Mouse (Mus musculus) embryo, embryonic 11.5 days (tissue): ENCODE results near the gene Pde3a.

Source experiments
- DNase-seq: peaks from one replicate; pipeline ENCODE4 v3.0.0-alpha.2; 2012; ENCODE audit warnings: low read depth, low spot score

Gene Pde3a

GRCm38 (mm10) chr6:141399411-141399810, 150.3 kb downstream of the Pde3a start:
- no peak for DNase-seq

GRCm38 (mm10) chr6:141403943-141404342, 154.9 kb downstream of the Pde3a start:
- no peak for DNase-seq

- no peak for DNase-seq
Observed at GRCm38 (mm10) chr6:141404649-141405048, 155.6 kb downstream of the Pde3a start.

- no peak for DNase-seq
Observed at GRCm38 (mm10) chr6:141405496-141405895, 156.4 kb downstream of the Pde3a start.

- no peak for DNase-seq
Observed at GRCm38 (mm10) chr6:141408758-141409157, 159.7 kb downstream of the Pde3a start.

- DNase-seq: no peak
Observed at GRCm38 (mm10) chr6:141410836-141411235, 161.8 kb downstream of the Pde3a start.

- DNase-seq: no peak
Observed at GRCm38 (mm10) chr6:141425114-141425513, 176.0 kb downstream of the Pde3a start.

GRCm38 (mm10) chr6:141428587-141428986, 179.5 kb downstream of the Pde3a start:
- DNase-seq: no peak

- no peak for DNase-seq
Observed at GRCm38 (mm10) chr6:141430134-141430533, 181.1 kb downstream of the Pde3a start.

GRCm38 (mm10) chr6:141432271-141432974, 183.4 kb downstream of the Pde3a start:
- DNase-seq: no peak

- DNase-seq: peak; percentile 41
Observed at GRCm38 (mm10) chr6:141433917-141434756, 185.1 kb downstream of the Pde3a start.

- no peak for DNase-seq
Observed at GRCm38 (mm10) chr6:141435160-141435559, 186.1 kb downstream of the Pde3a start.

GRCm38 (mm10) chr6:141439965-141440364, 190.9 kb downstream of the Pde3a start:
- no peak for DNase-seq

GRCm38 (mm10) chr6:141447547-141447946, 198.5 kb downstream of the Pde3a start:
- DNase-seq: peak; percentile 56

- no peak for DNase-seq
Observed at GRCm38 (mm10) chr6:141448886-141449285, 199.8 kb downstream of the Pde3a start.

- no peak for DNase-seq
Observed at GRCm38 (mm10) chr6:141455335-141455734, 206.3 kb downstream of the Pde3a start.

GRCm38 (mm10) chr6:141456591-141456990, 207.5 kb downstream of the Pde3a start:
- DNase-seq: no peak

GRCm38 (mm10) chr6:141470251-141470650, 221.2 kb downstream of the Pde3a start:
- DNase-seq: no peak

GRCm38 (mm10) chr6:141474223-141474622, 225.2 kb downstream of the Pde3a start:
- DNase-seq: no peak

GRCm38 (mm10) chr6:141474696-141475095, 225.6 kb downstream of the Pde3a start:
- DNase-seq: no peak

GRCm38 (mm10) chr6:141485302-141486021, 236.4 kb downstream of the Pde3a start:
- DNase-seq: no peak

GRCm38 (mm10) chr6:141487266-141487665, 238.2 kb downstream of the Pde3a start:
- DNase-seq: no peak
